Mouse (Mus musculus) megakaryocyte, embryonic 14.5 days (primary cell): ENCODE results near the gene Hivep3. TPM values are rescaled to one million over a fixed set of nuclear protein-coding genes. Genes with fewer than 3 reads are reported as not detected.

Experiments used
- H3K27me3 ChIP-seq: replicated peaks from 2 replicates; pipeline ENCODE3; 2012; ENCODE audit warnings: inconsistent platforms
- H3K36me3 ChIP-seq: replicated peaks from 2 replicates; pipeline ENCODE3; 2012; ENCODE audit warnings: low read length, inconsistent platforms, mixed read lengths
- H3K4me1 ChIP-seq: 2 replicates; pipeline ENCODE4 v1.6.1; 2012; ENCODE audit warnings: inconsistent platforms
- H3K4me3 ChIP-seq: replicated peaks from 2 replicates; pipeline ENCODE3; 2012; ENCODE audit warnings: moderate library complexity, mild to moderate bottlenecking, inconsistent platforms
- H3K9me3 ChIP-seq: 2 replicates; pipeline ENCODE4 v1.6.1; 2012; ENCODE audit warnings: inconsistent platforms
- FLI1 ChIP-seq: IDR thresholded peaks from 2 replicates; pipeline ENCODE4 v1.6.1; 2012; ENCODE audit warnings: low read length, inconsistent platforms, mixed read lengths
- GATA1 ChIP-seq: IDR thresholded peaks from 3 replicates; pipeline ENCODE4 v1.6.1; 2012; ENCODE audit warnings: mixed read lengths, low read length, inconsistent platforms, borderline replicate concordance
- polyA plus RNA-seq: library from polyadenylated mRNA; stranded (reverse); fragments of >175 nt; gene quantifications from 2 replicates; pipeline ENCODE4 v1.2.3, GENCODE M21; 2012; ENCODE audit warnings: low replicate concordance; ENCODE audit not compliant: insufficient read depth

The Hivep3 gene
- polyA plus RNA-seq, 1 experiment: 10.4 TPM

DNA sequence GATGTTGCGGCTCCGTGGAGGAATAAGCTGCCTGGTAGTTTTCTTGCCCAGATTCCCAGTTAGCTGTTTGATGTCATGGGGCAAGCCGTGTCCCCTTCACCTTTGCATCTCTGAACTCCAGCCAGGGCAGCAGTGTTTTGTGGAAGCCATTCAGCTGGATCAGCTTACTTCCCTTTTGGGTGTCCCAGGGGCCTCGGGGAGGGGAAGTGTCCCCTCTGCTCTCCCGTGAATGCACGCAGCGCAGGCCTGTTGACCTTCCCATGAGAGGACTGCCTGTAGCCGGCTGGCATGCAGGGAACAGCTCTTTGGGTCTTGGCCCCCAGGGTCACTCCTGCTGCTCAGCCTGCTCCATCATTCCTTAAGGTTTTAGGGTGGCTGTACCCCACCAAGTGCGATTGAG is 320.6 kb downstream of the Hivep3 start:
- no peaks in the 10 kb centered on the region for H3K36me3 ChIP-seq
- peaks cover 18% of the 10 kb centered on the region for H3K9me3 ChIP-seq
- peaks cover 39% of the 10 kb centered on the region for H3K4me1 ChIP-seq
- no peak overlapping the region for H3K4me3 ChIP-seq
- H3K27me3 ChIP-seq: peaks cover 76% of the 10 kb centered on the region
- TF ChIP-seq FLI1 (no peak), GATA1 (no peak)

DNA sequence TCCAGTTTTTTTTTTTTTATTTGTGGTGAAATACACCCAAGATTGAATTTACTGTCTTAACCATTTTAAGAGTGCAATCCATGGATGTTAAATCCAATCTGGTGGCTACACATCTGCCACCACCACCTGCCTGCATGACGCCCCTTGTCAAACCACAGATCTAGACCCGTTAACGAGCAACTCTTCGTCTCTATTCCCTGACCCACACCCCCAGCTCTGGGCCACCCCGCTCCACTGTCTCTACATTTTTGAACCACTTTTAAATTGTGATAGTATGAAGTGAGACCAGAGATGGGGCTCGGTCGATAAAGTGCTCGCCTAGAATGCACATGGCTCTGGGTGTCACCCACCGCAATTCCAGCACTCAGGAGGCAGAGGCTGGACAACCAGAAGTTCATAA is 322.9 kb downstream of the Hivep3 start:
- H3K27me3 ChIP-seq: peaks cover 76% of the 10 kb centered on the region
- H3K36me3 ChIP-seq: no peaks in the 10 kb centered on the region
- H3K9me3 ChIP-seq: peaks cover 18% of the 10 kb centered on the region
- peaks cover 30% of the 10 kb centered on the region for H3K4me1 ChIP-seq
- TF ChIP-seq GATA1 (no peak), FLI1 (no peak)
- H3K4me3 ChIP-seq: no peak overlapping the region

DNA sequence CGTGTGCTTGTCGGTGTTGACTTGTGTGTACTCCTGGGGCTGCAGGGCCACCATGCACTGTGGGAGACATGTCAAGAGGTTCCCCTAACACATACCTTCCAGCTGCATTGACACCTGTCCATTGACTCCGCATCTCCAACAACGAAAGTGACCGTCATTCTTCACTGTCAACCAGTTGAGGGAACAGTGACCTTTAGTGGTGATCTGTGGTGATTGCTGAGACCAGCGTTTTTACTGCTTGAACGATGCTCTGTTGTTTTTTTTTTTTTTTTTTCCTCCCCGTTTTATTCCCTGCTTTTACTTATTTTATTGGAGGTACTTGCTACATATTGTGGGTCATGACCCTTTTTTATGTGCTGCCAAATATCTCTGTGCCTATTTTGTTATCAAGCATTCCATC is 323.9 kb downstream of the Hivep3 start:
- Histone ChIP-seq H3K9me3 (peaks cover 13% of the 10 kb centered on the region), H3K36me3 (no peaks in the 10 kb centered on the region), H3K4me1 (peaks cover 19% of the 10 kb centered on the region)

DNA sequence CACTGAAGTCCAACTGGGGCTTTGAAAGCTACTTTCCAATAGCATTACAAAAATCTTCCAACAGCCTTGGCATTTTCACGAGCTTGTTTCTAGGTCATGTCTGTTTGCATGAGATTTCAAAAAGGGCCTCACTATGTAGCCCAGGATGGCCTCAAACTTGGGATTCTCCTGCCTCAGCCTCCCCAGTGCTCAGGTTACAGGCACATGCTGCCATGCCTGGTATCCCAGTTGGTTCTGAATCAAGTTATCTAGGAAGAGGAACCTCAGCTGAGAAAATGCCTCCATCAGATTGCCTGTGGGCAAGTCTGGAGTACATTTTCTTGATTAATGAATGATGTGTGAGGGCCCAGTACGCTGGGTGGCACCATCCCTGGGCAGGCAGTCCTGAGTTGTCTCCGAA is 324.6 kb downstream of the Hivep3 start:
- no peaks in the 10 kb centered on the region for H3K36me3 ChIP-seq
- peaks cover 7% of the 10 kb centered on the region for H3K9me3 ChIP-seq
- TF ChIP-seq GATA1 (no peak), FLI1 (no peak)
- peaks cover 77% of the 10 kb centered on the region for H3K27me3 ChIP-seq
- peaks cover 13% of the 10 kb centered on the region for H3K4me1 ChIP-seq
- no peak overlapping the region for H3K4me3 ChIP-seq

More for the DNA sequence above, 323.9 kb downstream of the Hivep3 start:
- TF ChIP-seq GATA1 (no peak), FLI1 (no peak)
- Histone ChIP-seq H3K4me3 (no peak overlapping the region), H3K27me3 (peaks cover 76% of the 10 kb centered on the region)

GRCm38 (mm10) chr4:120058794-120059193 is 325.2 kb downstream of the Hivep3 start:
- no peaks in the 10 kb centered on the region for H3K36me3 ChIP-seq
- H3K4me3 ChIP-seq: no peak overlapping the region
- peaks cover 77% of the 10 kb centered on the region for H3K27me3 ChIP-seq
- peaks cover 7% of the 10 kb centered on the region for H3K9me3 ChIP-seq
- H3K4me1 ChIP-seq: peaks cover 7% of the 10 kb centered on the region
- TF ChIP-seq FLI1 (no peak), GATA1 (no peak)

DNA sequence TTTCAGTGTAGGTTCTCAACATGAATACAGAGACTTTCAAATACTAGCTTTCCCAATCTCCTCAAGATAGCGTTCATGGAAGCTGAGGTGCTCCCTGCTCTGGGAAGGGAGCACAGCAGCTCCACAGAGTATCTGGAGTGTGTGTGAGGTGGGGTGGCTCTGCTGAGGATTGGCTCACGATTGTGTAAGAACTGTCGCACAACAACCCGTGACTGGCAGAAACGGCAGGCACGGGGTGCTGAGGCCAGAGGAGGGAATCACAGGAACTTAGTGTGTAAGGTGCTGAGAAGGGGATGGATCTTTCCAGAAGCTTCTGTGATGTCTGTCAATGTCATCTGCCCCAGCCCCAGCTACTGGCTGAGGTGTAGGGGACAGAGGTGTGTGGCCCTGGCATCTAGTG is 328.1 kb downstream of the Hivep3 start:
- peaks cover 77% of the 10 kb centered on the region for H3K27me3 ChIP-seq
- no peak overlapping the region for H3K4me3 ChIP-seq
- H3K9me3 ChIP-seq: no peaks in the 10 kb centered on the region
- H3K36me3 ChIP-seq: no peaks in the 10 kb centered on the region
- no peaks in the 10 kb centered on the region for H3K4me1 ChIP-seq
- no peak for TF ChIP-seq FLI1
- TF ChIP-seq GATA1: no peak

GRCm38 (mm10) chr4:120062198-120062597 is 328.6 kb downstream of the Hivep3 start:
- Histone ChIP-seq H3K4me1 (no peaks in the 10 kb centered on the region), H3K27me3 (peaks cover 76% of the 10 kb centered on the region), H3K36me3 (no peaks in the 10 kb centered on the region), H3K9me3 (no peaks in the 10 kb centered on the region), H3K4me3 (no peak overlapping the region)
- no peak for TF ChIP-seq GATA1
- no peak for TF ChIP-seq FLI1

- Histone ChIP-seq H3K36me3 (no peaks in the 10 kb centered on the region), H3K4me1 (no peaks in the 10 kb centered on the region), H3K27me3 (peaks cover 76% of the 10 kb centered on the region), H3K4me3 (no peak overlapping the region), H3K9me3 (no peaks in the 10 kb centered on the region)
- TF ChIP-seq GATA1: no peak
- no peak for TF ChIP-seq FLI1
Observed at GRCm38 (mm10) chr4:120062754-120063153, 329.2 kb downstream of the Hivep3 start.

GRCm38 (mm10) chr4:120063353-120064124 is 330.0 kb downstream of the Hivep3 start:
- TF ChIP-seq FLI1 (no peak), GATA1 (no peak)
- Histone ChIP-seq H3K4me3 (no peak overlapping the region), H3K4me1 (no peaks in the 10 kb centered on the region), H3K36me3 (no peaks in the 10 kb centered on the region), H3K9me3 (no peaks in the 10 kb centered on the region), H3K27me3 (peaks cover 77% of the 10 kb centered on the region)

DNA sequence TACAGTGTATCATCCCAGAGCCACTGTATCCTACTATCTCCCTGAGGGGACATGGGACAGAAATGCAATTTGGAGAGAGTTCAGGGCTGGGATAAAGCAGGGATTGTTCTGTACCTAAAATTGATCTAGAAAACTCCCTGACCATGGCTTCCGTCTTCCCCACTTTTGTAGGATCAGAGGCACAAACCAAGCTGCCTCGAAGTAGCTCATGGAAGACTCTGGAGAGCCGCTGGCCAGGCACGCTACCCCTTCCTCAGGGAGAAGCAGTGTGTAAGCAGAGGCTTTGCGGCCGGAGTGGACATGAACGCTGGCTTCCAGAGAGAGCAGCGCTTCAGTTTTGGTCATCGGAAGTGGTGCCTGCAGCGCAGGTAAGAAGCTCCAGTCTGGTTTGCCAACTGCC is 331.1 kb downstream of the Hivep3 start, which contains the start of gene AL607142.1:
AL607142.1 (plus strand) TSS at position 301 of the 400 bp plus-strand sequence.
- H3K36me3 ChIP-seq: no peaks in the 10 kb centered on the region
- H3K4me3 ChIP-seq: no peak within 1 kb of the TSS
- H3K9me3 ChIP-seq: no peaks in the 10 kb centered on the region
- peaks cover 79% of the 10 kb centered on the region for H3K27me3 ChIP-seq
- H3K4me1 ChIP-seq: no peaks in the 10 kb centered on the region
- no peak for TF ChIP-seq GATA1
- no peak for TF ChIP-seq FLI1
